Mouse (Mus musculus): ENCODE results near the gene Arrdc1. TPM values are rescaled to one million over a fixed set of nuclear protein-coding genes. Genes with fewer than 3 reads are reported as not detected.
A peak's percentile ranks its signal among the peaks of the same experiment; 100 is the strongest.

Gene Arrdc1
- polyA plus RNA-seq, 1 experiment = 192 TPM

DNA sequence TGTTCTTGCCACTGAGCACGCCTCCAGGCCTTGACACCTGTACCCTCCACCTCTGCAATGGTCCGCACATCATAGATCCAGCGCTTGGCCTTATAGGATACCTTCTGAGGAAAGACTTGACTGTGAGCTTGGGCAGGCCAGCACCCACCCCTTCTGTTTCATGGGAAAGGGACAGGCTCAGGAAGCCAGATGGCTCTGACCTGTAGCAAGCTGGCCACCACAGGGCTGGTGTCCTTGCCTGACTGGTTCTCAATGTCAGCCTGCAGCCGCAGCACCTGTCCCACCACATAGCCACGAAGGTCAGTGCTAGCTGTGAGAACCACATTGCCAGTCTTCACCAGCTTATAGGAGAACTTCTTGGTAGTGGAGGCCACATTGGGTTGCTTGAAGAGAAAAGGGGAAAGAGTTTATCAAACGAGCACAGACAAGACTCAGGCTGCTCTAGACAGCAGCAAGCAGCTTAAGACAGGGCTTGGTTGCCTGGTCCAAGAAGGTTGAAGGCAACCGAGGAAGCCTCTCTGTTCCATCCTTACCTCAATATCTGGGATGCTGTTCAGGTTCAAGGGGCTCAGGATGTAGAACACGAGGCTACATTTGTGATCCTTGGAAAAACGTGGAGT lies 8.6 kb downstream of the Arrdc1 start:
- TF ChIP-seq POLR2A (IDR thresholded peaks at IDR 0.05; ENCODE audit: low read depth, low read length) (no peak), CTCF (IDR thresholded peaks at IDR 0.05; ENCODE audit: extremely low read depth, insufficient read depth, insufficient read length, insufficient replicate concordance) (no peak)
- DNase-seq (ENCODE audit: low read depth in 1 of 2, low spot score in 2 of 2) = no peak
- Histone ChIP-seq H3K36me3 (ENCODE audit: control insufficient read depth, insufficient read depth, low read length) (peaks cover 14% of the 10 kb centered on the region), H3K4me3 (ENCODE audit: extremely low read depth, insufficient read depth, insufficient read length) (no peak overlapping the region), H3K4me1 (ENCODE audit: control insufficient read depth, insufficient read depth, insufficient read length) (peaks cover 3% of the 10 kb centered on the region; the same call in 1 of the 2 replicates), H3K27ac (ENCODE audit: insufficient read depth, low read length) (no peak overlapping the region), H3K27me3 (ENCODE audit: control insufficient read depth, insufficient read depth, low read length) (no peaks in the 10 kb centered on the region)
- WGBS = 79% methylated on average over 9 of the region's 9 CpGs

DNA sequence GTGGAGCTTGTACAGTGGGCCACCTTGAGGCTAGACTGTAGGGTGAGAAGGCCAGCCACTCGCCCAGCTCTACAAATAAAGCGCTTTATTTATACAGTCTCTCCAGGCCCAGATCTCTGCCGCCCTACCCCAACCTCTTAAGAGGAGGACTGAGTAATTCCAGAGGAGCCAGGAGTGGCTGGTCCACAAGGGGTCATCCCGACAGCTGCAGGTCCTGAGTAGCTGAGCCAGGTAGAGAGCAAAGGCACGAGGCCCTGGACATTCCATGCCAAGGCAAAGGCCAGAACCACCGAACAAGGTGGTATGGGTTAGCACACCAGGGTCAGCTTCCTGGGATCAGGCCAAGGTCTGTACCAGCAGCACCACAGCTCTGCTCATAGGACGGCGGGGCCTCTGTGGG lies 9.8 kb downstream of the Arrdc1 start:
- no peak overlapping the region for H3K27ac ChIP-seq (ENCODE audit: insufficient read depth, low read length)
- TF ChIP-seq CTCF (IDR thresholded peaks at IDR 0.05; ENCODE audit: extremely low read depth, insufficient read depth, insufficient read length, insufficient replicate concordance) (no peak), POLR2A (IDR thresholded peaks at IDR 0.05; ENCODE audit: low read depth, low read length) (no peak)
- WGBS = 95% methylated on average over 8 of the region's 8 CpGs
- no peaks in the 10 kb centered on the region for H3K27me3 ChIP-seq (ENCODE audit: control insufficient read depth, insufficient read depth, low read length)
- H3K36me3 ChIP-seq (ENCODE audit: control insufficient read depth, insufficient read depth, low read length) = peaks cover 14% of the 10 kb centered on the region
- H3K4me3 ChIP-seq (ENCODE audit: extremely low read depth, insufficient read depth, insufficient read length) = no peak overlapping the region
- peaks cover 3% of the 10 kb centered on the region; the same call in 1 of the 2 replicates for H3K4me1 ChIP-seq (ENCODE audit: control insufficient read depth, insufficient read depth, insufficient read length)
- DNase-seq (ENCODE audit: low read depth in 1 of 2, low spot score in 2 of 2) = no peak

DNA sequence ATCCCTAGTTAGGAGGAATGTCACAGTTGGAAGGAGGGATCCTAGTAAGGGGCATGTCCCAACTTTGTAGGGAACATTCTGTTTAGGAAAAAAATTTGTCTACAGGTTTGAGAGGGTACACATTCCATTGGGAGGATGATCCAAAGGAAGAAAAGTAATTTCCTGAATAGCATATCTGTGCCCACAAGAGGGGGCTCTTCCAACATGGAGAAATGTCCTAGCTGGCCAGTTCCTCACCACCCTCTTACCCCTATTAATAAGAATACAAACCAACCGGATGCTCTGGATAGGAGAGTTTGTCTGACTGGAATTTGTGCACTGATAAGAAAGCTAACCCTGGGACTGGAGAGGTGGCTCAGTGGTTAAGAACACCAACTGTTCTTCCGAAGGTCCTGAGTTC lies 11.5 kb downstream of the Arrdc1 start:
- 77% methylated on average over 2 of the region's 2 CpGs for WGBS
- H3K4me1 ChIP-seq (ENCODE audit: control insufficient read depth, insufficient read depth, insufficient read length) = peaks cover 5% of the 10 kb centered on the region

GRCm38 (mm10) chr2:24919839-24920175 lies 15.2 kb downstream of the Arrdc1 start:
- WGBS = 12% methylated on average over 8 of the region's 8 CpGs
- Histone ChIP-seq H3K36me3 (ENCODE audit: control insufficient read depth, insufficient read depth, low read length) (0 out of 2 replicates have a peak, but pooled peaks cover under 1% of the 10 kb centered on the region), H3K4me3 (ENCODE audit: extremely low read depth, insufficient read depth, insufficient read length) (peak overlapping the region; percentile 60), H3K27me3 (ENCODE audit: control insufficient read depth, insufficient read depth, low read length) (no peaks in the 10 kb centered on the region), H3K4me1 (ENCODE audit: control insufficient read depth, insufficient read depth, insufficient read length) (peaks cover 2% of the 10 kb centered on the region; the same call in 1 of the 2 replicates), H3K27ac (ENCODE audit: insufficient read depth, low read length) (peak overlapping the region; percentile 69)
- TF ChIP-seq POLR2A (IDR thresholded peaks at IDR 0.05; ENCODE audit: low read depth, low read length) (no peak), CTCF (IDR thresholded peaks at IDR 0.05; ENCODE audit: extremely low read depth, insufficient read depth, insufficient read length, insufficient replicate concordance) (no peak)
- no peak for DNase-seq (ENCODE audit: low read depth in 1 of 2, low spot score in 2 of 2)

More for the DNA sequence above, 11.5 kb downstream of the Arrdc1 start:
- DNase-seq (ENCODE audit: low read depth in 1 of 2, low spot score in 2 of 2) = no peak
- Histone ChIP-seq H3K27ac (ENCODE audit: insufficient read depth, low read length) (no peak overlapping the region), H3K36me3 (ENCODE audit: control insufficient read depth, insufficient read depth, low read length) (peaks cover 14% of the 10 kb centered on the region), H3K4me3 (ENCODE audit: extremely low read depth, insufficient read depth, insufficient read length) (no peak overlapping the region), H3K27me3 (ENCODE audit: control insufficient read depth, insufficient read depth, low read length) (no peaks in the 10 kb centered on the region)
- TF ChIP-seq CTCF (IDR thresholded peaks at IDR 0.05; ENCODE audit: extremely low read depth, insufficient read depth, insufficient read length, insufficient replicate concordance) = no peak
- no peak for TF ChIP-seq POLR2A (IDR thresholded peaks at IDR 0.05; ENCODE audit: low read depth, low read length)

DNA sequence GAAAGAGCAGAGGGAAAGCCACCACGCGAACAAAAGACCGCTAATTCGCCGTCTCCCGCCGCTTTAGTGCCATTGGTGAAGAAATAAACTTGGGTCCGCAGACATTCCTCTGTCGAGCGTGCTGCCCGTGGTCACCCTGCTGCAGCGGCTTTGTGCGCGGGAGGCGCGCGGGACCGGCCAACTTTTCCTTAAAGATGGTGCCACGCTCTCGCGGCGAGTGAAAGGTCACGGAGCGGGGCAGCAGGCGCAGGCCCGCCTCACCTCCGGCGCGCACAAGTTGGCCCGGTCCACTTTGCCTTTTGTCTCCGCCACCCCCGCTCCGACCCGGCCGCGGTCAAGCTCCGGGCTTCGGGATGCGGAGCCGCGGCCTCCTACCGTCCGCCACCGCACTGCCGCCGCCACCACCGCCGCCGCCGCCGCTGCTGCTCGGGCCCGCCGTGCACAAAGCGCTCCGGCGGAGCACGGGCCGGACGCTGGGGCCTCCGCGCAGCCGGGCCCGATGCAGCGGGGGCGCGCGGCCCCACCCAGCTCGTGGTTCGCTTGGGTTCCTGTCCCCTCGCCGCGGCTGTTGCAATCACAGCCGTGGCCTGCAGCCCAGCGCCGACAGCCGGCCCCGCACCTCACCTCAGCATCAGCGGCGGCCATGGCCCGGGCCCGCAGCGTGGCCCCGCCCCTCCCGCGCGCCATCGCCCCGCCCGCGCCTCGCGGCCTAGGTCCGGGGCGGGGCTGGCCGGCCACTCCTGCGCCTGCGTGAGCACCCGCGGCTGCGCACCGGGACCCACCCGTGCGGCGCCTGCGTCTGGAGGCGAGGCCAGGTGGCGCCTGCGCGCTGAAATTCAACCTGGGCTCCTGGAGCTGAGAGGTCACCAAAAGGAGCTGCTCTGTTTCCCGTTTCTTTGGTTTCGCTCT lies 15.9 kb downstream of the Arrdc1 start, which contains the start of gene Ehmt1:
Ehmt1 (minus strand) TSS at position 685 of the 909 bp plus-strand sequence.
- under 1% methylated on average over 111 of the region's 112 CpGs for WGBS
- Histone ChIP-seq H3K4me3 (ENCODE audit: extremely low read depth, insufficient read depth, insufficient read length) (peak within 1 kb of the TSS; percentile 96), H3K27me3 (ENCODE audit: control insufficient read depth, insufficient read depth, low read length) (no peaks in the 10 kb centered on the region), H3K36me3 (ENCODE audit: control insufficient read depth, insufficient read depth, low read length) (no peaks in the 10 kb centered on the region), H3K4me1 (ENCODE audit: control insufficient read depth, insufficient read depth, insufficient read length) (peaks cover 2% of the 10 kb centered on the region; the same call in 1 of the 2 replicates), H3K27ac (ENCODE audit: insufficient read depth, low read length) (peak within 1 kb of the TSS; percentile 79)
- TF ChIP-seq CTCF (IDR thresholded peaks at IDR 0.05; ENCODE audit: extremely low read depth, insufficient read depth, insufficient read length, insufficient replicate concordance) (no peak), POLR2A (IDR thresholded peaks at IDR 0.05; ENCODE audit: low read depth, low read length) (peak; percentile 58)
- DNase-seq (ENCODE audit: low read depth in 1 of 2, low spot score in 2 of 2) = peak; percentile 84 to 94

DNA sequence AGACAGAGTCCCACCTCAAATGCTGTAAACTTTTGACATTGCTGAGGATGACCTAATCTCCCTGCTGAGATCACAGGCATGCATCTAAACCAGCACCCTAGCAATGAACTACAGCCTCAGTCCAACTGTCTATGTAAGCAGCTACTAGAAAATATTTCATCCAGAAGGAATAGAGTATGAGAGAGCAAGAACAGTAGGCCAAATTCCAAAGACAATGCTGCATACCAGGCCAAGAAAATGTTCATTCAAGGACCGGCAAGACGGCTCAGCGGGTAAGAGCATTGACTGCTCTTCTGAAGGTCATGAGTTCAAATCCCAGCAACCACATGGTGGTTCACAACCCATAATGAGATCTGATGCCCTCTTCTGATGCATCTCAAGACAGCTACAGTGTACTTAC lies 20.3 kb downstream of the Arrdc1 start:
- Histone ChIP-seq H3K36me3 (ENCODE audit: control insufficient read depth, insufficient read depth, low read length) (no peaks in the 10 kb centered on the region), H3K27me3 (ENCODE audit: control insufficient read depth, insufficient read depth, low read length) (no peaks in the 10 kb centered on the region), H3K4me1 (ENCODE audit: control insufficient read depth, insufficient read depth, insufficient read length) (peaks cover 2% of the 10 kb centered on the region; the same call in 1 of the 2 replicates), H3K27ac (ENCODE audit: insufficient read depth, low read length) (no peak overlapping the region), H3K4me3 (ENCODE audit: extremely low read depth, insufficient read depth, insufficient read length) (no peak overlapping the region)
- no peak for TF ChIP-seq POLR2A (IDR thresholded peaks at IDR 0.05; ENCODE audit: low read depth, low read length)
- TF ChIP-seq CTCF (IDR thresholded peaks at IDR 0.05; ENCODE audit: extremely low read depth, insufficient read depth, insufficient read length, insufficient replicate concordance) = no peak
- no peak for DNase-seq (ENCODE audit: low read depth in 1 of 2, low spot score in 2 of 2)
- WGBS = 98% methylated on average over 3 of the region's 3 CpGs
